Comparison of ENCODE assay signal across 8 mouse cellular contexts in the genomic region with DNA sequence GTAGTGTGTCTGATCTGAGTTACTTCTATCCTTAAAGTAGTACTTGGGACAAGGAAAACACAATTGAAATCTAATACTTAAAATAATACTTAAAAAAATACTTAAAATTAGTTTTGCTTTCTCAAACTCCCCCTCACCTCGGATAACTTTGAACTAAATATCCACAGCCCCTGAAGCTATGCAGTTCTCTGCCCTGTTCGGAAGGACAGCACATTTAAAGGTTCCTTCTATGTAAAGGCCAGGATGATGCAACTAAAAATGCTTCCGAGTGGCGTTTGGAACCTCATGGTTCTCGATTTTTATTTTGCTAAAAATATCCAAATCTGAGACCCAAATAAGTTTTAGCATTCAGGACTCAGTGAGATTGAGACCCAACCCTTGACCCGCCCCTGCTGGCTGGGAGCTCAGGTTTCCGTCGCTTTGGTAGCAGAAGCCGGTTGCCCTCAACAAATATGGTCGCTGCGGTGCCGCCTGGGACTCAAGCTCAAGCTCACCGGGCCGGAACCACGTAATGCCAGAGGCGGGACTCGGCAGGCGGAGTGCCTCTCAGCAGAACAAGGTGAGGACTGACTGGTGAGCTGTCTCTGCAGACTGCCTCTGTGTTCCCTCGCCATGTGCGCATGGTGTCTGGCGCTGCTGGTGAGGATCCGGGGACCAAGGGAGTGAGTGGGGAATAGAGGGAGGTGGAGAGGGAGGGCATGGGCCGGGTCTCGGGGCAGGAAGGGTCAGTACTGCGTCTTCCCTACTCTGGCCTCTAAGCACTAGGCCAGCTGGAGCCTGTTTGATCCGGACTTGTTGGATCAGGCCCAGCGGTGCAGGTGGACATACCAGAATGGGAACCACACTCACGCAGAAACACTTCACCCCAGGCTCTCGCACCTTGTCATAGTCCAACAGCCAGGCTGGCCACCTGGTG. TPM values are rescaled to one million over a fixed set of nuclear protein-coding genes. Genes with fewer than 3 reads are reported as not detected.
DNase-seq lines count a peak whose midpoint lies in the region; ATAC-seq lines count a peak whose summit lies in the region.

Gene AW209491 (plus strand): TSS at position 429 of the 916 bp plus-strand sequence.

- whole genome bisulfite sequencing in hindbrain, embryonic 16.5 days, result 2% methylated on average over 29 of the region's 29 CpGs
- WGBS in macrophage (ENCODE audit: missing documents), result 1% methylated on average over 29 of the region's 29 CpGs

- H3K4me2 ChIP-seq in hindbrain, embryonic 16.5 days (ENCODE audit: low read length), result peak within 1 kb of the TSS; percentile 70

- H3K4me3 ChIP-seq in hindbrain, embryonic 16.5 days (ENCODE audit: low read length), result peak within 1 kb of the TSS; percentile 54
- H3K4me3 ChIP-seq in macrophage (ENCODE audit: inconsistent target), result peak within 1 kb of the TSS; percentile 69

- peak; percentile 79 for DNase-seq in WW6 (ENCODE audit: low read depth, low spot score)
- peak; percentile 88 to 91 for DNase-seq in cerebellum, postnatal 4 days (ENCODE audit: low spot score in 2 of 2)
- peak; percentile 96 for DNase-seq in gastrocnemius, adult 18-20 months (ENCODE audit: low spot score)
- peak; percentile 97 for DNase-seq in left cerebral cortex, adult 18-20 months (ENCODE audit: low spot score in 2 of 2)
- peak; percentile 97 for DNase-seq in right cerebral cortex, adult 18-20 months
- DNase-seq in urinary bladder, postnatal 10 days (ENCODE audit: low spot score), result peak; percentile 85

- peaks cover 12% of the 10 kb centered on the region for H3K36me3 ChIP-seq in hindbrain, embryonic 16.5 days (ENCODE audit: control insufficient read depth, insufficient read depth, low read length)
- H3K36me3 ChIP-seq in macrophage (ENCODE audit: inconsistent target), result peaks cover 23% of the 10 kb centered on the region

- peak; percentile 98 for ATAC-seq in hindbrain, embryonic 16.5 days

- H3K27me3 ChIP-seq in hindbrain, embryonic 16.5 days (replicated peaks; ENCODE audit: control insufficient read depth, insufficient read depth, low read length), result no peaks in the 10 kb centered on the region

- H3K79me2 ChIP-seq in macrophage (ENCODE audit: inconsistent target), result peaks cover 11% of the 10 kb centered on the region; the same call in 1 of the 2 replicates

- H3K9me3 ChIP-seq in hindbrain, embryonic 16.5 days (ENCODE audit: control insufficient read depth, low read length), result no peaks in the 10 kb centered on the region

- H3K9ac ChIP-seq in hindbrain, embryonic 16.5 days (ENCODE audit: low read depth, low read length), result peak within 1 kb of the TSS; percentile 65

- peak within 1 kb of the TSS; percentile 72 for H3K27ac ChIP-seq in hindbrain, embryonic 16.5 days (ENCODE audit: low read depth, low read length)
- peak within 1 kb of the TSS; percentile 43 for H3K27ac ChIP-seq in macrophage

- peaks cover 9% of the 10 kb centered on the region for H3K4me1 ChIP-seq in hindbrain, embryonic 16.5 days (ENCODE audit: control insufficient read depth, insufficient read depth, low read depth, low read length)

RNA-seq across cellular contexts. Expression of gene AW209491, which starts in this region (rescaled TPM):
- 10 to 100 TPM; 13.5 to 14.1 TPM for total RNA-seq in gastrocnemius, adult 18-20 months (2021)
- 45.2 and 47.6 TPM in 2 replicates for polyA plus RNA-seq in hindbrain, embryonic 16.5 days (2015; fragmentation: Nextera tagmentation; extraction: Ambion mirVana)
- 10 to 100 TPM; 24.7 to 25.3 TPM for total RNA-seq in left cerebral cortex, adult 18-20 months (2021)
- 1 to 10 TPM in 22 of 26 experiments, under 1 TPM in 4; 0.62 to 9.0 (median 3.5) TPM for total RNA-seq in macrophage (2018; cell fraction: chromatin; rRNA removed)
- 1 to 10 TPM; 3.2 to 9.6 (median 7.4) TPM for total RNA-seq in macrophage (2018; cell fraction: cytosol; rRNA removed)
- 10 to 100 TPM in 2 of 26 experiments, 1 to 10 TPM in 21, under 1 TPM in 3; 0.84 to 16.9 (median 3.4) TPM for total RNA-seq in macrophage (2018; cell fraction: nucleus; rRNA removed)
- polyA plus RNA-seq in macrophage (2018), result 7.7 to 9.3 TPM (median 8.9 TPM) in 3 replicates

Comparison
In these comparisons a context has a peak if more than half of its experiments do, and no peak if none do; other contexts are left out.
1. Peak in every context shown above with its lines: DNase-seq, ATAC-seq, H3K4me3 ChIP-seq and H3K27ac ChIP-seq.